Comparison of ENCODE assay signal across 14 mouse cellular contexts in the genomic region with DNA sequence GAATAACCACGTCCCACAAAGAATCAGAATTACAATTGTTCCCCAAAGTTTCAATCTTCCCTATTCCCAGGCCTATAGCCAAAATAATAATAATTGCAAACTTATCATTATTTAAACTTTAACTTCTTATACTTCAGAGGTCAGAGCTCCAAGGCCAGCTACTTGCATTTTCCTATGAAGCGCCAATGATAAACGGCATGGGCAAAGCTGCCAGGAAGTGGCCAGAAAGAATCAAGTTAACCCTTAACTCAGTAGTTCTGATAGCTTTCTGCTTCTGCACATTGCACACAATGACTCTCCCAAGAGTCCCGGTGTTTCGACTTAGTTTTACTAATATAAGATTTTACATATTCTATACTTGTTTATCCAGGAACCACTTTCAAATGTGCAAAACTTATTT. TPM values are rescaled to one million over a fixed set of nuclear protein-coding genes. Genes with fewer than 3 reads are reported as not detected.
A peak's percentile ranks its signal among the peaks of the same experiment; 100 is the strongest.
DNase-seq lines count a peak whose midpoint lies in the region; TF ChIP-seq lines count a peak whose summit lies in the region.
"Not testable (repeated sequence)": the region's sequence is repeated elsewhere in the genome, so short reads cannot be mapped to it uniquely, and the experiment has no call there.
"Had no signal": no experiment of that assay in that cellular context is flagged by ENCODE, and none has a peak within 500 bp of the region (broad histone marks: within the 10 kb centered on the region; RNA-seq: fewer than 3 reads in every experiment).

No protein-coding gene starts in this region.

- TF ChIP-seq POLR2A in kidney, adult 2 months (IDR thresholded peaks at IDR 0.05; ENCODE audit: low read depth, low read length), result not testable (repeated sequence)

- not testable (repeated sequence) for TF ChIP-seq CTCF in kidney, adult 2 months (conservative IDR thresholded peaks at IDR 0.05; ENCODE audit: insufficient read depth, insufficient read length, low read depth, low read length)

- peaks cover 14% of the 10 kb centered on the region; the same call in 1 of the 2 replicates for H3K4me1 ChIP-seq in kidney, adult 2 months (ENCODE audit: control insufficient read depth, insufficient read depth, low read length)

- H3K36me3 ChIP-seq in kidney, adult 2 months (ENCODE audit: control insufficient read depth, insufficient read depth, low read length), result not testable (repeated sequence)

- H3K27me3 ChIP-seq in kidney, adult 2 months (replicated peaks; ENCODE audit: control insufficient read depth, insufficient read depth, low read length), result not testable (repeated sequence)

- WGBS in kidney, adult 2 months, result 32% methylated on average over 5 of the region's 5 CpGs

- DNase-seq in heart, adult 11 months, result peak; percentile 1
- peak; percentile 49 for DNase-seq in kidney, adult 11 months
- peak; percentile 79 for DNase-seq in kidney, adult 2 months
- DNase-seq in kidney, adult 8-10 months, result peak; percentile 41 to 60
- DNase-seq in kidney, adult 9 months, result peak; percentile 82
- peak; percentile 33 to 55 for DNase-seq in kidney, postnatal 25 days
- peak; percentile 43 to 58 for DNase-seq in kidney, postnatal 36 days

- not testable (repeated sequence) for H3K4me3 ChIP-seq in kidney, adult 2 months (ENCODE audit: insufficient read depth, low read depth, low read length)

- not testable (repeated sequence) for H3K27ac ChIP-seq in kidney, adult 2 months (ENCODE audit: insufficient read depth, low read depth, low read length)

RNA-seq across cellular contexts. Expression of gene Strip1, which starts 18.8 kb away (rescaled TPM):
- polyA plus RNA-seq in kidney, adult 2 months (2012; rRNA removed), result 46.0 and 54.1 TPM in 2 replicates

RNA-seq across cellular contexts. Expression of gene Gm10961, which starts 19.2 kb away (rescaled TPM):
- polyA plus RNA-seq in kidney, adult 2 months (2012; rRNA removed), result not detected in 2 replicates
- polyA plus RNA-seq: activated CD4-positive, CD25-positive, alpha-beta regulatory T cell, adult 4 months; adrenal gland, adult 2 months; brain, embryonic 14.5 days; C2C12; CD4-positive, CD25-positive, alpha-beta regulatory T cell, adult 4 months; G1E; Patski had no signal

RNA-seq across cellular contexts. Expression of gene Ahcyl1, which starts 46.1 kb away (rescaled TPM):
- 88.6 and 101 TPM in 2 replicates for polyA plus RNA-seq in kidney, adult 2 months (2012; rRNA removed)

RNA-seq across cellular contexts. Expression of gene Alx3, which starts 55.4 kb away (rescaled TPM):
- not detected in 2 replicates for polyA plus RNA-seq in kidney, adult 2 months (2012; rRNA removed)
- polyA plus RNA-seq: activated CD4-positive, CD25-positive, alpha-beta regulatory T cell, adult 4 months; adrenal gland, adult 2 months; C2C12; CD4-positive, CD25-positive, alpha-beta regulatory T cell, adult 4 months; G1E had no signal

Comparison
In these comparisons a context has a peak if more than half of its experiments do, and no peak if none do; other contexts are left out.
1. DNase-seq: peak in every context shown above with its lines; median percentile 82 in kidney, adult 9 months; 79 in kidney, adult 2 months; 50 in kidney, adult 8-10 months; 50 in kidney, postnatal 36 days; 49 in kidney, adult 11 months; 44 in kidney, postnatal 25 days; 1 in heart, adult 11 months.